Mouse (Mus musculus) megakaryocyte-erythroid progenitor cell, adult 5-6 weeks (primary cell): ENCODE data around the gene Grifin. TPM values are rescaled to one million over a fixed set of nuclear protein-coding genes. Genes with fewer than 3 reads are reported as not detected.

Source experiments
- ATAC-seq: replicated peaks from 2 replicates; pipeline ENCODE4 v1.8.0; 2016; ENCODE audit warnings: mild to moderate bottlenecking, inconsistent platforms; ENCODE audit not compliant: severe bottlenecking, poor library complexity, low FRiP score, low TSS enrichment
- total RNA-seq, 2 experiments: library from RNA; stranded (forward) in 1 of 2; stranded (reverse) in 1 of 2; fragments of 200-1000, 215-1000 nt in 1 of 2; fragments of >200 nt in 1 of 2; fragmentation: Nextera tagmentation in 1 of 2; gene quantifications; 2 replicates each; pipeline ENCODE4 v1.2.3; 2014 to 2017

Grifin gene
- total RNA-seq (2014; fragmentation: Nextera tagmentation) = not detected in 2 replicates
- total RNA-seq (2017) = not detected in 2 replicates

GRCm38 (mm10) chr5:140564896-140565295, at the start of gene Grifin:
Gene Grifin, minus strand, starts transcription at chr5:140565071.
- ATAC-seq = no peak

GRCm38 (mm10) chr5:140614141-140614540, 49.3 kb upstream of the Grifin start:
- no peak for ATAC-seq

- no peak for ATAC-seq
These were observed 47.3 kb upstream of the Grifin start for GRCm38 (mm10) chr5:140612191-140612590.

- no peak for ATAC-seq
These were observed 46.8 kb upstream of the Grifin start for GRCm38 (mm10) chr5:140611611-140612185.

- no peak for ATAC-seq
These were observed 46.2 kb upstream of the Grifin start for GRCm38 (mm10) chr5:140611021-140611583.

GRCm38 (mm10) chr5:140610273-140611011, 45.6 kb upstream of the Grifin start:
- no peak for ATAC-seq

- ATAC-seq = no peak
These were observed 44.8 kb upstream of the Grifin start for GRCm38 (mm10) chr5:140609511-140610272.

- ATAC-seq = no peak
These were observed 43.8 kb upstream of the Grifin start for GRCm38 (mm10) chr5:140608634-140609015.

- ATAC-seq = 0 out of 2 replicates have a peak, but pooled peaks have one; percentile 19
These were observed 43.2 kb upstream of the Grifin start for GRCm38 (mm10) chr5:140607836-140608633.

GRCm38 (mm10) chr5:140607001-140607835, 42.3 kb upstream of the Grifin start, which contains the start of gene Lfng:
Gene Lfng, plus strand, starts transcription at chr5:140607320.
- peak; percentile 77 for ATAC-seq

GRCm38 (mm10) chr5:140606386-140606785, 41.5 kb upstream of the Grifin start:
- no peak for ATAC-seq

GRCm38 (mm10) chr5:140605228-140605627, 40.4 kb upstream of the Grifin start:
- ATAC-seq = no peak

GRCm38 (mm10) chr5:140604386-140604785, 39.5 kb upstream of the Grifin start:
- ATAC-seq = no peak

- ATAC-seq = no peak
These were observed 37.7 kb upstream of the Grifin start for GRCm38 (mm10) chr5:140602540-140602939.

GRCm38 (mm10) chr5:140601712-140602111, 36.8 kb upstream of the Grifin start:
- no peak for ATAC-seq

- no peak for ATAC-seq
These were observed 35.1 kb upstream of the Grifin start for GRCm38 (mm10) chr5:140599939-140600338.

- no peak for ATAC-seq
These were observed 32.9 kb upstream of the Grifin start for GRCm38 (mm10) chr5:140597787-140598186.

- ATAC-seq = peak; percentile 74
These were observed 32.2 kb upstream of the Grifin start for GRCm38 (mm10) chr5:140596927-140597588.
